Mouse (Mus musculus) MEL (cell line): ENCODE measurements around the gene Grwd1. TPM values are rescaled to one million over a fixed set of nuclear protein-coding genes. Genes with fewer than 3 reads are reported as not detected.

Experiments
- DNase-seq: peaks from one replicate; pipeline ENCODE4 v3.0.0; 2011; ENCODE audit warnings: low read depth, low spot score
- H3K27ac ChIP-seq: 2 replicates; pipeline ENCODE4 v1.5.1; 2012; ENCODE audit warnings: low read depth, mild to moderate bottlenecking, control low read depth, low read length, moderate library complexity; ENCODE audit not compliant: control insufficient read depth
- H3K27me3 ChIP-seq, 2 experiments: fragments of 150-350 bp in 1 of 2; sonication (generic) in 1 of 2; 2 replicates each; pipeline ENCODE4 v1.6.1; 2012; ENCODE audit warnings: low read length in 2 of 2, mild to moderate bottlenecking in 2 of 2, improper control_type of control experiment in 1 of 2, moderate library complexity in 1 of 2; ENCODE audit not compliant: insufficient read depth in 2 of 2, control insufficient read depth in 1 of 2
- H3K36me3 ChIP-seq, 2 experiments: 2 replicates each; pipeline ENCODE4 v1.6.1; 2012 to 2014; ENCODE audit warnings: low read length in 2 of 2, improper control_type of control experiment in 1 of 2, inconsistent platforms in 1 of 2, mild to moderate bottlenecking in 1 of 2; ENCODE audit not compliant: insufficient read depth in 2 of 2, control insufficient read depth in 1 of 2
- H3K4me1 ChIP-seq, 2 experiments: fragments of 150-350 bp in 1 of 2; sonication (generic) in 1 of 2; 2 replicates each; pipeline ENCODE4 v1.6.1; 2012; ENCODE audit warnings: low read length in 2 of 2, improper control_type of control experiment in 1 of 2, mild to moderate bottlenecking in 1 of 2; ENCODE audit not compliant: insufficient read depth in 2 of 2, control insufficient read depth in 1 of 2
- H3K4me3 ChIP-seq, 2 experiments: fragments of 150-350 bp in 1 of 2; sonication (generic) in 1 of 2; 2 replicates each; pipeline ENCODE4 v1.5.1; 2012; ENCODE audit warnings: low read depth in 2 of 2, low read length in 2 of 2, mild to moderate bottlenecking in 2 of 2, moderate library complexity in 2 of 2, control low read depth in 1 of 2, improper control_type of control experiment in 1 of 2; ENCODE audit not compliant: control insufficient read depth in 1 of 2, insufficient read depth in 1 of 2
- H3K79me2 ChIP-seq: 2 replicates; pipeline ENCODE4 v1.6.1; 2012; ENCODE audit warnings: mild to moderate bottlenecking, low read length, moderate library complexity; ENCODE audit not compliant: control insufficient read depth, poor library complexity, insufficient read depth
- H3K9ac ChIP-seq: 2 replicates; pipeline ENCODE4 v1.6.1; 2012; ENCODE audit warnings: low read depth, mild to moderate bottlenecking, control low read depth, low read length, moderate library complexity; ENCODE audit not compliant: control insufficient read depth, poor library complexity, severe bottlenecking
- H3K9me3 ChIP-seq: fragments of 150-350 bp; sonication (generic); replicated peaks from 2 replicates; pipeline ENCODE4 v1.6.1; 2012; ENCODE audit warnings: mild to moderate bottlenecking, low read length, improper control_type of control experiment, moderate library complexity; ENCODE audit not compliant: insufficient read depth
- BHLHE40 ChIP-seq: IDR thresholded peaks from 2 replicates; pipeline ENCODE4 v1.6.1; 2012; ENCODE audit warnings: low read depth, mild to moderate bottlenecking, inconsistent platforms, low read length, improper control_type of control experiment, borderline replicate concordance
- CHD1 ChIP-seq: IDR thresholded peaks from 2 replicates; pipeline ENCODE4 v1.6.1; 2012; ENCODE audit warnings: low read depth, mild to moderate bottlenecking, inconsistent platforms, low read length, improper control_type of control experiment
- CTCF ChIP-seq, 3 experiments: IDR thresholded peaks in 2 of 3; conservative IDR thresholded peaks in 1 of 3; 2 replicates each; pipeline ENCODE4 v1.5.1; 2011 to 2012; ENCODE audit warnings: low read length in 3 of 3, low read depth in 2 of 3, mild to moderate bottlenecking in 2 of 3, improper control_type of control experiment in 1 of 3, inconsistent platforms in 1 of 3, mixed read lengths in 1 of 3, moderate library complexity in 1 of 3; ENCODE audit not compliant: control insufficient read depth in 1 of 3, insufficient read depth in 1 of 3, poor library complexity in 1 of 3, severe bottlenecking in 1 of 3
- E2F4 ChIP-seq: IDR thresholded peaks from 2 replicates; pipeline ENCODE4 v1.6.1; 2011; ENCODE audit warnings: low read depth, low read length, improper control_type of control experiment, borderline replicate concordance
- ELF1 ChIP-seq: IDR thresholded peaks from 2 replicates; pipeline ENCODE4 v1.6.1; 2014; ENCODE audit warnings: low read depth, mild to moderate bottlenecking, inconsistent platforms, low read length, improper control_type of control experiment, moderate library complexity
- EP300 ChIP-seq, 2 experiments: IDR thresholded peaks; 2 replicates each; pipeline ENCODE4 v1.6.1; 2011; ENCODE audit warnings: improper control_type of control experiment in 2 of 2, low read length in 2 of 2, low read depth in 1 of 2, mild to moderate bottlenecking in 1 of 2
- ETS1 ChIP-seq: IDR thresholded peaks from 2 replicates; pipeline ENCODE4 v1.6.1; 2012; ENCODE audit warnings: low read depth, mild to moderate bottlenecking, inconsistent platforms, low read length, improper control_type of control experiment, moderate library complexity
- GABPA ChIP-seq: IDR thresholded peaks from 2 replicates; pipeline ENCODE4 v1.6.1; 2012; ENCODE audit warnings: low read depth, mild to moderate bottlenecking, inconsistent platforms, low read length, improper control_type of control experiment, moderate library complexity
- GATA1 ChIP-seq: IDR thresholded peaks from 2 replicates; pipeline ENCODE4 v1.6.1; 2011; ENCODE audit warnings: low read depth, low read length, improper control_type of control experiment
- HCFC1 ChIP-seq: IDR thresholded peaks from 2 replicates; pipeline ENCODE4 v1.6.1; 2012; ENCODE audit warnings: low read depth, mild to moderate bottlenecking, inconsistent platforms, low read length, improper control_type of control experiment, moderate library complexity
- JUND ChIP-seq: IDR thresholded peaks from 2 replicates; pipeline ENCODE4 v1.6.1; 2011; ENCODE audit warnings: low read depth, mild to moderate bottlenecking, improper control_type of control experiment, low read length
- KAT2A ChIP-seq: conservative IDR thresholded peaks from 2 replicates; pipeline ENCODE4 v1.6.1; 2012; ENCODE audit warnings: low read depth, low read length, improper control_type of control experiment, inconsistent platforms
- MAFK ChIP-seq: IDR thresholded peaks from 2 replicates; pipeline ENCODE4 v1.6.1; 2011; ENCODE audit warnings: low read depth, mild to moderate bottlenecking, low read length, improper control_type of control experiment, borderline replicate concordance
- MAX ChIP-seq: IDR thresholded peaks from 2 replicates; pipeline ENCODE4 v1.6.1; 2011; ENCODE audit warnings: low read length, improper control_type of control experiment
- MEF2A ChIP-seq: IDR thresholded peaks from 2 replicates; pipeline ENCODE4 v1.6.1; 2014; ENCODE audit warnings: low read depth, mild to moderate bottlenecking, inconsistent platforms, low read length, improper control_type of control experiment; ENCODE audit not compliant: poor library complexity, insufficient replicate concordance, severe bottlenecking; ENCODE audit errors: extremely low read depth
- MXI1 ChIP-seq: IDR thresholded peaks from 2 replicates; pipeline ENCODE4 v1.6.1; 2011; ENCODE audit warnings: mild to moderate bottlenecking, low read depth, low read length, improper control_type of control experiment
- MYB ChIP-seq: IDR thresholded peaks from 2 replicates; pipeline ENCODE4 v1.6.1; 2011; ENCODE audit warnings: mild to moderate bottlenecking, low read depth, low read length, improper control_type of control experiment
- MYC ChIP-seq: IDR thresholded peaks from 2 replicates; pipeline ENCODE4 v1.6.1; 2011; ENCODE audit warnings: low read depth, mild to moderate bottlenecking, low read length, improper control_type of control experiment, moderate library complexity
- NELFE ChIP-seq: IDR thresholded peaks from 2 replicates; pipeline ENCODE4 v1.6.1; 2011; ENCODE audit warnings: low read depth, low read length, improper control_type of control experiment
- NRF1 ChIP-seq: IDR thresholded peaks from 2 replicates; pipeline ENCODE4 v1.6.1; 2014; ENCODE audit warnings: low read depth, mild to moderate bottlenecking, inconsistent platforms, low read length, improper control_type of control experiment, moderate library complexity; ENCODE audit not compliant: poor library complexity, insufficient read depth, severe bottlenecking
- POLR2A ChIP-seq, 2 experiments: IDR thresholded peaks; 2 replicates each; pipeline ENCODE4 v1.6.1; 2011 to 2012; ENCODE audit warnings: low read length in 2 of 2, mild to moderate bottlenecking in 2 of 2, control low read depth in 1 of 2, improper control_type of control experiment in 1 of 2, low read depth in 1 of 2, moderate library complexity in 1 of 2; ENCODE audit not compliant: control insufficient read depth in 1 of 2, insufficient read depth in 1 of 2, poor library complexity in 1 of 2
- POLR2AphosphoS2 ChIP-seq: IDR thresholded peaks from 2 replicates; pipeline ENCODE4 v1.6.1; 2011; ENCODE audit warnings: low read length, improper control_type of control experiment
- POLR2AphosphoS5 ChIP-seq: IDR thresholded peaks from 2 replicates; pipeline ENCODE4 v1.6.1; 2012; ENCODE audit warnings: low read depth, borderline replicate concordance, mild to moderate bottlenecking, inconsistent platforms, low read length, moderate library complexity, mixed read lengths
- RAD21 ChIP-seq: IDR thresholded peaks from 2 replicates; pipeline ENCODE4 v1.6.1; 2011; ENCODE audit warnings: mild to moderate bottlenecking, low read depth, low read length, improper control_type of control experiment
- RCOR1 ChIP-seq: IDR thresholded peaks from 2 replicates; pipeline ENCODE4 v1.6.1; 2012; ENCODE audit warnings: low read depth, mild to moderate bottlenecking, inconsistent platforms, low read length, improper control_type of control experiment
- SIN3A ChIP-seq: IDR thresholded peaks from 2 replicates; pipeline ENCODE4 v1.6.1; 2012; ENCODE audit warnings: low read length, improper control_type of control experiment, inconsistent platforms
- TAL1 ChIP-seq: IDR thresholded peaks from 2 replicates; pipeline ENCODE4 v1.6.1; 2012; ENCODE audit warnings: mild to moderate bottlenecking, inconsistent platforms, low read length, moderate library complexity, mixed read lengths
- TBP ChIP-seq: IDR thresholded peaks from 2 replicates; pipeline ENCODE4 v1.8.0; 2011; ENCODE audit warnings: low read depth, low read length, improper control_type of control experiment
- TCF12 ChIP-seq: IDR thresholded peaks from 2 replicates; pipeline ENCODE4 v1.6.1; 2014; ENCODE audit warnings: low read depth, mild to moderate bottlenecking, inconsistent platforms, low read length, improper control_type of control experiment, moderate library complexity
- UBTF ChIP-seq: IDR thresholded peaks from 2 replicates; pipeline ENCODE4 v1.6.1; 2012; ENCODE audit warnings: low read depth, mild to moderate bottlenecking, inconsistent platforms, low read length, improper control_type of control experiment, moderate library complexity, borderline replicate concordance; ENCODE audit not compliant: insufficient read depth
- USF2 ChIP-seq, 2 experiments: IDR thresholded peaks; 2 replicates each; pipeline ENCODE4 v1.6.1; 2011 to 2012; ENCODE audit warnings: improper control_type of control experiment in 2 of 2, low read length in 2 of 2, borderline replicate concordance in 1 of 2, inconsistent platforms in 1 of 2, low read depth in 1 of 2, mild to moderate bottlenecking in 1 of 2; ENCODE audit not compliant: insufficient read depth in 1 of 2
- ZC3H11A ChIP-seq: IDR thresholded peaks from 2 replicates; pipeline ENCODE4 v1.6.1; 2012; ENCODE audit warnings: low read depth, mild to moderate bottlenecking, inconsistent platforms, low read length, improper control_type of control experiment
- ZKSCAN1 ChIP-seq: IDR thresholded peaks from 2 replicates; pipeline ENCODE4 v1.6.1; 2012; ENCODE audit warnings: low read depth, mild to moderate bottlenecking, inconsistent platforms, low read length, improper control_type of control experiment, moderate library complexity
- ZMIZ1 ChIP-seq: IDR thresholded peaks from 2 replicates; pipeline ENCODE4 v1.6.1; 2012; ENCODE audit warnings: low read depth, mild to moderate bottlenecking, inconsistent platforms, low read length, improper control_type of control experiment, moderate library complexity
- ZNF384 ChIP-seq: IDR thresholded peaks from 2 replicates; pipeline ENCODE4 v1.6.1; 2012; ENCODE audit warnings: low read depth, mild to moderate bottlenecking, inconsistent platforms, low read length, improper control_type of control experiment
- polyA plus RNA-seq, 2 experiments: library from polyadenylated mRNA; stranded (reverse) in 1 of 2; unstranded in 1 of 2; fragments of >175 nt in 1 of 2; fragments of >200 nt in 1 of 2; gene quantifications; 2 replicates each; pipeline versions ENCODE4 v1.2.1 to v1.2.4; 2012; ENCODE audit warnings: low replicate concordance in 2 of 2, low read depth in 1 of 2; ENCODE audit not compliant: insufficient read length in 2 of 2, insufficient read depth in 1 of 2, missing spikeins in 1 of 2
- total RNA-seq: library from RNA; depleted of rRNA; stranded (reverse); fragments of 300-350 nt; gene quantifications from 2 replicates; pipeline ENCODE4 v1.2.3, GENCODE M21; 2012; rRNA removed

The Grwd1 gene
- total RNA-seq (132 and 173 TPM in 2 replicates), polyA plus RNA-seq (100 to 1,000 TPM in 1 of 2 experiments, 10 to 100 TPM in 1; 82.2 to 108 TPM)

GRCm38 (mm10) chr7:45830427-45831127 lies at the start of gene Grwd1:
Grwd1 (minus strand) TSS chr7:45830944.
- H3K36me3 ChIP-seq: peaks cover 2 to 11% of the 10 kb centered on the region in 2 experiments
- H3K4me1 ChIP-seq: peaks cover 0 to 14% of the 10 kb centered on the region in 2 experiments; a peak in 3 of 4 replicates
- peak within 1 kb of the TSS; percentile 58 for H3K27ac ChIP-seq
- H3K4me3 ChIP-seq: peak within 1 kb of the TSS; percentile 91 to 95
- H3K9me3 ChIP-seq: no peaks in the 10 kb centered on the region
- H3K79me2 ChIP-seq: peaks cover 22% of the 10 kb centered on the region
- no peaks in the 10 kb centered on the region for H3K27me3 ChIP-seq
- H3K9ac ChIP-seq: peak within 1 kb of the TSS; percentile 94
- peak; percentile 96 for DNase-seq
- TF ChIP-seq POLR2AphosphoS5 (no peak; the same call in 1 of the 2 replicates), MXI1 (peak; percentile 100), GATA1 (no peak), TBP (peak; percentile 57; the same call in 1 of the 2 replicates), TCF12 (peak; percentile 30; the same call in 1 of the 2 replicates), SIN3A (peak; percentile 99), UBTF (no peak), NELFE (peak; percentile 83), MYC (peak; percentile 99), BHLHE40 (peak; percentile 43; the same call in 1 of the 2 replicates), GABPA (no peak), MYB (no peak), ZNF384 (no peak), RAD21 (no peak), USF2 (IDR thresholded peaks at IDR 0.05; ENCODE audit: borderline replicate concordance in 1 of 2, insufficient read depth in 1 of 2, low read depth in 1 of 2, low read length in 2 of 2) (no peak), MAX (peak; percentile 98), POLR2AphosphoS2 (peak; percentile 49; the same call in 1 of the 2 replicates), POLR2A (IDR thresholded peaks at IDR 0.05; ENCODE audit: control insufficient read depth in 1 of 2, insufficient read depth in 1 of 2, low read depth in 1 of 2, low read length in 2 of 2, poor library complexity in 1 of 2) (peak; percentile 72 to 84), E2F4 (0 out of 2 replicates have a peak, but pooled peaks have one; percentile 42), ZMIZ1 (0 out of 2 replicates have a peak, but pooled peaks have one; percentile 11), EP300 (IDR thresholded peaks at IDR 0.05; ENCODE audit: low read depth in 1 of 2, low read length in 2 of 2) (no peak), CHD1 (no peak), MAFK (no peak), MEF2A (no peak), ZKSCAN1 (no peak), ETS1 (no peak), JUND (no peak), ELF1 (peak; percentile 92), TAL1 (no peak), RCOR1 (no peak), ZC3H11A (no peak), HCFC1 (peak; percentile 94), KAT2A (peak; percentile 79), CTCF (IDR thresholded peaks at IDR 0.05 in 2 of 3, conservative IDR thresholded peaks at IDR 0.05 in 1 of 3; ENCODE audit: control insufficient read depth in 1 of 3, insufficient read depth in 1 of 3, low read depth in 2 of 3, low read length in 3 of 3, poor library complexity in 1 of 3, severe bottlenecking in 1 of 3) (no peak), NRF1 (peak; percentile 51)
